Mouse (Mus musculus): Measurements from ENCODE around the gene Gm4969. TPM values are rescaled to one million over a fixed set of nuclear protein-coding genes. Genes with fewer than 3 reads are reported as not detected.

Gm4969 gene
- polyA plus RNA-seq, 1 experiment from 2014 or later = 1.9 TPM

DNA sequence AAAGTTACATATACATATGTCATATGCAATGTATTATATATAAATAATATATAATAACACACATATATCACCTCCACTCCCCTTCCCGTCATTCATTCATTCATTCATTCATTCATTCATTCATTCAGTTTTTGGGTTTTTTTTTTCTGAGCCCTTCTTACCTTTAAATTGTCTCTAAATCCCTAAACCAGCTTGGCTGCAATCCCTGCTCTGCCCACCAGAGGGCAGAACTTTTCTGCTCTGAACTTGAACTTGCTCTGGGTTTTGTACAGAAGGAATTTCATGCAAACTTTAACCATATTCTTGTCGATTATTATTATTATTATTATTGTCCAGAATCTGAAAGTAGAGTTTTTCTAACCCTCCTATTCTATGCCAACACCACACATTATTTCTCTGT is 49.5 kb downstream of the Gm4969 start:
- no peak overlapping the region for H3K4me2 ChIP-seq (replicated peaks)
- H3K9ac ChIP-seq = no peak overlapping the region
- H3K9me3 ChIP-seq (replicated peaks) = no peaks in the 10 kb centered on the region
- ATAC-seq (ENCODE audit: insufficient number of reproducible peaks, low FRiP score, low TSS enrichment, low read depth) = no peak
- WGBS = 3% methylated on average over 2 of the region's 2 CpGs
- H3K4me3 ChIP-seq (replicated peaks) = no peak overlapping the region
- peaks cover 30% of the 10 kb centered on the region for H3K27me3 ChIP-seq
- no peaks in the 10 kb centered on the region for H3K36me3 ChIP-seq
- no peak overlapping the region for H3K27ac ChIP-seq (replicated peaks)
- no peaks in the 10 kb centered on the region for H3K4me1 ChIP-seq

DNA sequence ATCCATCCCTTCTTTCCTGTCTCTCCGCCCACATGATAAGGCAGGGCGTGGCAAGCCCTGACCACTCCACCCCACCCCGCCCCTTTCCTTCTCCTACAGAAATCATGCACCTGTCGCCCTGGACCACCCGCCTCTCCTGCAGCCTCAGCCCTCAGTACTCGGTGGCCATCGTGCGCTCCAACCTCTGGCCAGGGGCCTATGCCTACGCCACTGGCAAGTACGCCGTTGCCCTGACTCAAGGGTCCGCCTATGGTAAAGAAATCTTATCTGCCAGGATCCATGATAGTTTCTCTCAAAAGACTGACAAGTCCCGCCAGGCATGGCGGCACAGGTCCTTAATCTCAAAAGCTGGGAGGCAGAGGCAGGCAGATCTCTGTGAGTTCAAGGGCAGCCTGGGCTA is 50.2 kb downstream of the Gm4969 start:
- 69% methylated on average over 14 of the region's 14 CpGs for WGBS
- Histone ChIP-seq H3K36me3 (no peaks in the 10 kb centered on the region), H3K27ac (replicated peaks) (no peak overlapping the region), H3K4me3 (replicated peaks) (no peak overlapping the region), H3K4me1 (no peaks in the 10 kb centered on the region), H3K27me3 (peaks cover 30% of the 10 kb centered on the region), H3K4me2 (replicated peaks) (no peak overlapping the region), H3K9ac (no peak overlapping the region), H3K9me3 (replicated peaks) (no peaks in the 10 kb centered on the region)
- no peak for ATAC-seq (ENCODE audit: insufficient number of reproducible peaks, low FRiP score, low TSS enrichment, low read depth)

DNA sequence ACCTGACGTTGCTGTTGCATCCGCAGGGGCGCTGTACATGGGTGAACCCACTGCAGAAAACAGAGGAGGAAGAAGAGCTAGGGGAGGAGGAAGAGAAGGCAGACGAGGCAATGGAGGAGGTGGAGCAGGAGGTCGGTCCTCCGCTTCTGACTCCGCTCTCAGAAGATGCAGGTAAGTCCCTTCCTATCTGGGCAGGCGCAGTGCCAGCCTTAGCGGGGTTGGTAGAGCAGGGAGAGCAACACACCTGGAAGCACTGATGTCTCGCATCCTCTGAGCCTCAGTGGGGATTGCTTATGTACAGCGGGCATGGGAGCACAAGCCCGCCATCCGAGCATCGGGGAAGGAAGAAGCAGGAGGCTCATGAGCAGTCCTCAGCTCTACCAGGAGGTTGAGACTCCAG is 51.1 kb downstream of the Gm4969 start:
- Histone ChIP-seq H3K27ac (replicated peaks) (no peak overlapping the region), H3K9me3 (replicated peaks) (no peaks in the 10 kb centered on the region)
- WGBS = 51% methylated on average over 14 of the region's 14 CpGs

DNA sequence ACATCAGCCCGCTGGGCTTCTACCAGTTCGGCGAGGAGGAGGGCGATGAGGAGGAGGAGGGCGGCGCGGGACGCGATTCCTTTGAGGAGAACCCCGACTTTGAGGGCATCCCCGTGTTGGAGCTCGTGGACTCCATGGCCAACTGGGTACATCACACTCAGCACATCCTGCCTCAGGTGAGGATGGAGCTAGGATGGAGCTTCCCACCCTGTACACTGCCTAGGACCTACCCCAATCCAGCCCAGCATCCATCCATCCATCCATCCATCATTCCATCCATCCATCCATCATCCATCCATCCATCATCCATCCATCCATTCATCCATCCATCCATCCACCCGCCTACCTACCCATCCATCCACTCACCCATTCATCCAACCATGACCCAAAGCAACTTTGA is 52.3 kb downstream of the Gm4969 start:
- Histone ChIP-seq H3K9ac (no peak overlapping the region), H3K27ac (replicated peaks) (no peak overlapping the region), H3K4me3 (replicated peaks) (no peak overlapping the region), H3K27me3 (peaks cover 30% of the 10 kb centered on the region), H3K4me1 (no peaks in the 10 kb centered on the region), H3K36me3 (no peaks in the 10 kb centered on the region), H3K4me2 (replicated peaks) (no peak overlapping the region), H3K9me3 (replicated peaks) (no peaks in the 10 kb centered on the region)
- ATAC-seq (ENCODE audit: insufficient number of reproducible peaks, low FRiP score, low TSS enrichment, low read depth) = no peak
- 52% methylated on average over 13 of the region's 13 CpGs for WGBS

More for the DNA sequence above, 51.1 kb downstream of the Gm4969 start:
- ATAC-seq (ENCODE audit: insufficient number of reproducible peaks, low FRiP score, low TSS enrichment, low read depth) = no peak
- H3K4me2 ChIP-seq (replicated peaks) = no peak overlapping the region
- H3K4me1 ChIP-seq = no peaks in the 10 kb centered on the region
- peaks cover 30% of the 10 kb centered on the region for H3K27me3 ChIP-seq
- H3K36me3 ChIP-seq = no peaks in the 10 kb centered on the region
- H3K4me3 ChIP-seq (replicated peaks) = no peak overlapping the region
- no peak overlapping the region for H3K9ac ChIP-seq

DNA sequence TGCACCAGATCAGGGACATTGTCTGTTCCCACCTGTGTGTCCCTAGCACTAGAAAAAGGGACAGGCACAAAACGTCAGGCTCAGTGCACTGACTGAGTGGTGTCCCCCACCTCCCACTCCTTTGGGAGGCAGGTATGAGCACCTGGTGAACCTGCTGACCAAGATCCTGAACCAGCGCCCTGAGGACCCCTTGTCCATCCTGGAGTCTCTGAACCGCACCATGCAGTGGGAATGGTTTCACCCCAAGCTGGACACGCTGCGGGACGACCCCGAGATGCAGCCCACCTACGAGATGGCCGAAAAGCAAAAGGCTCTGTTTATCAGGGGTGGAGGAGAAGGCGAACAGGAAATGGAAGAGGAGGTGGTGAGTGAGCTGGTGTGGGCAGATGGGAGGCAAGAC is 60.8 kb downstream of the Gm4969 start:
- no peak overlapping the region for H3K9ac ChIP-seq
- no peak overlapping the region for H3K4me3 ChIP-seq (replicated peaks)
- 0 out of 2 replicates have a peak, but pooled peaks cover 9% of the 10 kb centered on the region for H3K36me3 ChIP-seq
- ATAC-seq (ENCODE audit: insufficient number of reproducible peaks, low FRiP score, low TSS enrichment, low read depth) = no peak
- no peaks in the 10 kb centered on the region for H3K9me3 ChIP-seq (replicated peaks)
- H3K4me1 ChIP-seq = peaks cover 12% of the 10 kb centered on the region
- H3K27me3 ChIP-seq = no peaks in the 10 kb centered on the region
- WGBS = 91% methylated on average over 10 of the region's 10 CpGs
- no peak overlapping the region for H3K4me2 ChIP-seq (replicated peaks)
- no peak overlapping the region for H3K27ac ChIP-seq (replicated peaks)

DNA sequence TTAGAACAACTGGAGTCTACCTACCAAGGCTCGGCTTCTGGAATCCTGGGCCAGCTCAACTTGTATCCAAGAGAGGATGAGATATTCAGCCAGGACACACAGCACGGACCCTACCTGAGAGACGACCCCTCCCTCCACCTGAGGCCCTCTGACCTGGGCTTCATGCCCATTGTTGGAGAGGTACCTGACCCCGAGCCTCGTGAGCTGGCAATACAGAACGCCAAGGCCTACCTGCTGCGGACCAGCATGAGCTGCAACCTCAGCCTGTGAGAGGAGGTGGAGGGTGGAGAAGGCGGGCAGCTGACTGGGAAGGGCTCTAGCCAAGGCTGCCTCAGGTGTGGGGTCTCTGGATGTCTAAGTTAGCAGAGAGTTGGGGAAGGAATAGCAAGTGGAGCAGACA is 63.1 kb downstream of the Gm4969 start:
- ATAC-seq (ENCODE audit: insufficient number of reproducible peaks, low FRiP score, low TSS enrichment, low read depth) = no peak
- Histone ChIP-seq H3K36me3 (peaks cover 32% of the 10 kb centered on the region), H3K4me3 (replicated peaks) (no peak overlapping the region), H3K27ac (replicated peaks) (no peak overlapping the region), H3K9me3 (replicated peaks) (no peaks in the 10 kb centered on the region), H3K9ac (no peak overlapping the region), H3K27me3 (no peaks in the 10 kb centered on the region), H3K4me2 (replicated peaks) (no peak overlapping the region), H3K4me1 (peaks cover 12% of the 10 kb centered on the region)
- 93% methylated on average over 8 of the region's 8 CpGs for WGBS

DNA sequence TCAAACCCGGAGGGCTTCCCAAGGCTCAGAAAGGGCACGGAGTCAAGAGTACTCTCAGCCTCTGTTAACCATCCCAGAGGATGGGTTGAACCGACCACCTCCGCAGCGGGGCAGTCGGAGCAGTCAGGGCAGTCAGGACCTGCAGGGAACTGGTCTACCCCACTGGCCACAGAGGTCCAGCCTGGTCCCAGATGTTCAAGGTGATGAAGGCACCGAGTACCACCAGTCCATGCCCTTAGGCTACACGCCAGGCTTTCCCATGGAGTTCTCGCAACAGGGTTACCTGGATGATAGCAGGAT is 63.4 kb downstream of the Gm4969 start:
- no peak overlapping the region for H3K9ac ChIP-seq

DNA sequence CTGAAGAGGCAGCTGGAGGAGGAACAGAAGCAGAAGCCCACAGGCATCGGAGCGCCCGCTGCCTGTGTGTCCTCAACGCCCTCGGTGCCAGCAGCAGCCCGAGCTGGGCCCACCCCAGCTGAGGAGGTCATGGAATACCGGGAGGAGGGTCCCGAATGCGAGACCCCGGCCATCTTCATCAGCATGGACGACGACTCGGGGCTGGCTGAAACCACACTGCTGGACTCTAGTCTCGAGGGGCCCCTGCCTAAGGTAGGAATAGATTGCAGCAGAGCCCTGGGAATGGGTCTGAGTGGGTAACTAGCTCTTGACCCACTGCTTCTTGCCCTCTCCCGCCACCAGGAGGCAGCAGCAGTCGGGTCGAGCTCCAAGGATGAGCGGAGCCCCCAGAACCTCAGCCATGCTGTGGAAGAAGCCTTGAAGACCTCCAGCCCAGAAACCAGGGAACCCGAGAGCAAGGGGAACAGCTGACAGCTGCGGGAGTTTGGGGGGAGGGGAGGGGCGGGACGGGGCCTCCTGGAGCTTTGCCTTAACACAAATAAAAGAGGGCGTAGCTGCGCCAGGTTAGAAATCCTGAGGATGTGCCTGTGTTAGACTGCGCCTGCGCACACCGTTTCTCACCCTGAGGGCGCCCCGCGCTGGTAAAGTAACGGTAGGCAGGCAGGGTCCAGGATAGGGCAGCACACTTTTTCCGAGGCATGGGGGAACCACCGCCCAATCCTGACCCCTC is 64.0 kb downstream of the Gm4969 start, which contains the start of gene Rsph6a:
TSS of gene Rsph6a (plus strand) at position 644 of the 730 bp plus-strand sequence.
- H3K27me3 ChIP-seq = no peaks in the 10 kb centered on the region
- no peak within 1 kb of the TSS for H3K4me3 ChIP-seq (replicated peaks)
- H3K4me2 ChIP-seq (replicated peaks) = peak within 1 kb of the TSS; percentile 28
- peaks cover 41% of the 10 kb centered on the region for H3K36me3 ChIP-seq
- no peak within 1 kb of the TSS for H3K27ac ChIP-seq (replicated peaks)
- no peaks in the 10 kb centered on the region for H3K9me3 ChIP-seq (replicated peaks)
- ATAC-seq (ENCODE audit: insufficient number of reproducible peaks, low FRiP score, low TSS enrichment, low read depth) = peak; percentile 22; the same call in 1 of the 2 replicates
- 30% methylated on average over 33 of the region's 33 CpGs for WGBS
- H3K9ac ChIP-seq = no peak within 1 kb of the TSS
- peaks cover 12% of the 10 kb centered on the region for H3K4me1 ChIP-seq

More for the DNA sequence above, 63.4 kb downstream of the Gm4969 start:
- Histone ChIP-seq H3K4me1 (peaks cover 12% of the 10 kb centered on the region), H3K27ac (replicated peaks) (no peak overlapping the region), H3K36me3 (peaks cover 36% of the 10 kb centered on the region), H3K9me3 (replicated peaks) (no peaks in the 10 kb centered on the region), H3K27me3 (no peaks in the 10 kb centered on the region), H3K4me3 (replicated peaks) (no peak overlapping the region), H3K4me2 (replicated peaks) (peak overlapping the region; percentile 28)
- ATAC-seq (ENCODE audit: insufficient number of reproducible peaks, low FRiP score, low TSS enrichment, low read depth) = no peak
- 70% methylated on average over 9 of the region's 9 CpGs for WGBS

DNA sequence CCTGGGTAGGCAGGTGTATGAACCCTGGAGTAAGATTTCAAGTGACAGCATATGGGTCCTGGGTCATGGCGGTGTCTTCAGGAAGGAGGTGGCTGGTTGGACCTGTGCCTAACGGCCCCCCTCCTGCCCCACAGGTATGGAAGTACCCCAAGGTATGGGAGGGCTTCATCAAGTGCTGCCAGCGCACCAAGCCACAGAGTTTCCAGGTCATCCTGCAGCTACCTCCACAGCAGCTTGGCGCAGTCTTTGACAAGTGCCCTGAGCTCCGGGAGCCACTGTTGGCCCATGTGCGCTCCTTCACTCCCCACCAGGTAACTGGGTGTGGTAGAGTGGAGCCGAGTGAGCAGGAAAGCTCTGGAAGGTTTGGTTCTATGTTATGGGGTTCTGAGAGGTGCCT is 65.0 kb downstream of the Gm4969 start:
- H3K36me3 ChIP-seq = peaks cover 52% of the 10 kb centered on the region

DNA sequence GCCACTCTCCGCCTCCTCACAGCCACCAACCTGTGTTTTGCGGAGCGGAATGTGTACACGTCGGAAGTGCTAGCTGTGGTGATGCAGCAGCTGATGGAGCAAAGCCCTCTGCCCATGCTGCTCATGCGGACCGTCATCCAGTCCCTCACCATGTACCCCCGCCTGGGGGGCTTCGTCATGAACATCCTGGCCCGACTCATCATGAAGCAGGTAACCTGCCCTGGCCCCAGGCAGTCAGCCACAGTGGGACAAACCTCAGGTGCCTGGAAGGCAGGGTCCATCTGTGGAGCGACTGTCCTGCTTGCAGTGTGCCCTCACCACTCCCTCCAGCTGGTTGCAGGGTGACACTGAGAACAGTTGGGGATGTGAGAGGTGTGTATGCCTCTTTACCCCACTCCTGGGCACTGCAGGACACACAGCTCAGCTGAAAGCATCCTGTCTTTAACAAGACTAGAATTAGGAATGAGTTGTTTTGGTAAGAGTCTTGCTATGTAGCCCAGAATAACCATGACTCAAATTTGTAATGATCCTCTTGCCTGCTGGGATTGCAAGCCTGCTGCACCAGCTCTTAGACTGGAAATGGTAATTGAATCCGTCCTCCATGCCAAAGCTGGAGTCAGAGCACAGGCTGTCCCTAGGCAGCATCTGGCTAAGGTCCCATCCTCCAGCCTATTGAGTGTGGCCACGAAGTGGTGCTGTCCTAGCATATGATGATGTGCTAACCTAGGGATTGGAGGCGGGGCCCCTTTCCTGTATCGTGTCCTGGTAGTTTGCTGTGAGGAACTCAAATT is 65.6 kb downstream of the Gm4969 start:
- Histone ChIP-seq H3K9ac (no peak overlapping the region), H3K36me3 (peaks cover 58% of the 10 kb centered on the region), H3K4me2 (replicated peaks) (no peak overlapping the region), H3K27ac (replicated peaks) (no peak overlapping the region), H3K9me3 (replicated peaks) (no peaks in the 10 kb centered on the region), H3K4me3 (replicated peaks) (no peak overlapping the region), H3K27me3 (no peaks in the 10 kb centered on the region), H3K4me1 (peaks cover 12% of the 10 kb centered on the region)
- ATAC-seq (ENCODE audit: insufficient number of reproducible peaks, low FRiP score, low TSS enrichment, low read depth) = no peak
- WGBS = 85% methylated on average over 15 of the region's 15 CpGs

More for the DNA sequence above, 65.0 kb downstream of the Gm4969 start:
- H3K9ac ChIP-seq = no peak overlapping the region
- H3K27ac ChIP-seq (replicated peaks) = no peak overlapping the region
- no peak overlapping the region for H3K4me2 ChIP-seq (replicated peaks)
- H3K27me3 ChIP-seq = no peaks in the 10 kb centered on the region
- H3K9me3 ChIP-seq (replicated peaks) = no peaks in the 10 kb centered on the region
- H3K4me1 ChIP-seq = peaks cover 12% of the 10 kb centered on the region
- no peak for ATAC-seq (ENCODE audit: insufficient number of reproducible peaks, low FRiP score, low TSS enrichment, low read depth)
- no peak overlapping the region for H3K4me3 ChIP-seq (replicated peaks)
- WGBS = 92% methylated on average over 7 of the region's 7 CpGs

DNA sequence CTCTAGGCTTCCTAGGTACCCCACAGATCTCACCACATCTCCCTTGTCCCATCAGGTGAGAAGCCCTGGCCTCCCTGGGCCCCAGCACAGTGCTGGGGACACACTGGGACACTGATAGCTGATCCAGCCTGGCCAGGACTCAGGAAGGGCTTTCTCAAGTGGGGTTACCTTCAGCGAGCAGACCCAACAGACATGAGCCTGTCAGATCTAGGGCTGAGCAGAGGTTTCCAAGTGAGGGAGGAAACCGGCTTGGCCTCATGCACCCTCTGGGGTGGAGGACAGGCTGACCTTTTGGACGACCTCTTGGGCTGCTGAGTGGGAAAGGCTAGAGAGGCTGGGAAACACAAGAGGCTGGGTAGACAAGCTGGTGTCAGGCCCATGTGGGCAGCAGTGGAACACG is 67.0 kb downstream of the Gm4969 start:
- H3K4me1 ChIP-seq = peaks cover 12% of the 10 kb centered on the region
- H3K27ac ChIP-seq (replicated peaks) = no peak overlapping the region
- no peaks in the 10 kb centered on the region for H3K27me3 ChIP-seq
- H3K4me2 ChIP-seq (replicated peaks) = no peak overlapping the region
- no peak overlapping the region for H3K9ac ChIP-seq
- H3K9me3 ChIP-seq (replicated peaks) = no peaks in the 10 kb centered on the region
- peaks cover 72% of the 10 kb centered on the region for H3K36me3 ChIP-seq
- ATAC-seq (ENCODE audit: insufficient number of reproducible peaks, low FRiP score, low TSS enrichment, low read depth) = no peak
- no peak overlapping the region for H3K4me3 ChIP-seq (replicated peaks)
- 57% methylated on average over 4 of the region's 4 CpGs for WGBS

Measured in embryonic facial prominence, embryonic 15.5 days (tissue).